Mouse (Mus musculus): ENCODE results near the gene Uqcrc2.

The Uqcrc2 gene

DNA sequence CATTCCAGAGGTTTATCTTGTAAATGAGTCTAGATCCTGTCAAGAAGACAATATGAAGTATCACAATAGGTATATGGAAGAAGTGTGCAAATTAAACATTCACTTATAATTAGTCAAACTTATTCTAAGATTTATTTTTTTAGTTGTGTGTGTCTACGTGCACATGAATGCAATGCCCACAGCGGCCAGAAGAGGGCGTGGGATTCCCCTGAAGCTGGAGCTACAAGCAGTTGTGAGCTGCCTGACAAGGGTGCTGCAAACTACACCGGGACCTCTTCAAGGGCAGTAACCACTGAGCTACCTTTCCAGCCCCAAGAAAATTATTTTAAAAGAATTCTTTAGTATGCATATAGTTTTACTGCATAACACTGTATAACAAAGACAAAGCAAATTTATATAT lies 55.7 kb downstream of the Uqcrc2 start:
- DNase-seq (ENCODE audit: low spot score in 2 of 2), result no peak

DNA sequence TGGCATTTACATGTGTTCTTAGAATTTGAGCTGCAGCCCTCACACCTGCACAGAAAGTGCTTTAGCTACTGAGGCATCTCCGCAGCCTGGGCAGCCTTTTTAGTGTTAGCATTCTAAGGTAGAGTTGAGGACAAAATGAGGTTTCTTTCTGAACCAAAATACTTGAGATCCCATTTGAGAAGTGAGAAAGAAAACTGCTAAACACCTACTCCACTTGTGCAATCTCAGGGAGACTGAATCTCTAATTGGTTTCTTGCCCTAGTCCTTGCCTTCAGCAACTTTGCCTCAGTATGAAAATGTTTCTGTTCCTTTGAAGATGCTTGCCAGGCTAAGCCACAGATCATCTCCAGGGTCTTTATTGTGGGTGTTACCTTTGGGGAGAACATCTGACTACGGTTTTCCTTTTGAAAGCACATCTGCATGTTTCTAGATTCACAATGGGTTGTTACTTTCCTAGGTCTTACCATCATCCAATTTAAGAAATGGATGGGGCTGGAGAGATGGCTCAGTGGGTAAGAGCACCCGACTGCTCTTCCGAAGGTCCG lies 58.9 kb downstream of the Uqcrc2 start:
- no peak for DNase-seq (ENCODE audit: low spot score in 2 of 2)

DNA sequence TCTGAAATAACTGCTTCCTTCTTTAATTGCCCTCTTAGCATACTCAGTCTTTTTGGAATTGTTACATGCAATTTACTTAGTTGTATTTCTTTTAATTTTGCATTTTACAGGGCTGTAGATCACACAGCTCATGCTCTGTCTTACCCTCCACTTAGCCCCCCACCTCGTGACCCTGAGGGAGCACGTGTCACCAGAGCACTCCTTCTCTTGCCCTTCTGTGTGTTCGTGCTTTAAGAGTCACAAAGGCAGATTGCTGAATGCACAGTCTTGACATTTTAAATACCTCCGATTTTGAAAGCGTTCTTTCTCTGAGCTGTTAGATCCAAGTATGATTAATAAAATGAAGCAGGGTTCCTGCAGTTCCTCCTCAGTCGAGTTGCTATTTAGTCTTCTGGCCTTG lies 60.2 kb downstream of the Uqcrc2 start:
- DNase-seq (ENCODE audit: low spot score in 2 of 2), result no peak

DNA sequence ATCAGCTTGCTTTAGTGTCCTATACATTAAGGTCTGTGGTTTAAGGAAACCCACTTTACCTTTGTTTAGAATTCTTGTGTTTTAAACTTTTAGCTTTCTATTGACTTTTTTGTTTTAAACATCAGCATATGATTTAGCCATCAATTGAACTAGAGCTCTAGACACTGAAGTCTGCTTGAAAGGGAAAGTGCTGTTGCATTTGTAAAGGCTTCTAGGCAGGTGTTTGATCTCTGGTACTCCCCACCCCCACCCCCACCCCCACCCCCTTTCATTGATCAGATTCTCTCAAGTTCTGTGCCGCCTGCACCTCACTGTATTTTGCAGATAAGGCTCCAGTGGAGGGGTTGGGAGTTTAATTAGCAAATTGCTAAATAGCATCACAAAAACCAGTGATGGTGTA lies 60.7 kb downstream of the Uqcrc2 start:
- DNase-seq (ENCODE audit: low spot score in 2 of 2), result no peak

DNA sequence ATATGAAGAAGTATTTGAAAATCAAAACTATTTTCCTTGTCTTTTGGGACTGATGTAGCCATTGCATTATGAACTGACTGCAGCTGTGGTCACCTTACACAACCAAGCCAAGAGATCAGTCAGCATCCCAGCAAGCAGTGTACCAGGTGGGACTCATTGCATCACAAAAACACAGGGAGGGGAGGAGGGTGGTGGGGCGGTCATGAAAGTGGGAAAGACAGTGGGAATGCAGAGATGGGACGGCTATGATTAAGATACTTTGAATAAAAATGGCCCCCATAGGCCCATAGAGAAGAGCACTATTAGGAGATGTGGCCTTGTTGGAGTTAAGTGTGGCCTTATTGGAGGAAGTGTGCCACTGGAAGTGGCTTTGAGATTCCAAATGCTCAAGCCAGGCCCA lies 61.4 kb downstream of the Uqcrc2 start:
- no peak for DNase-seq (ENCODE audit: low spot score in 2 of 2)

DNA sequence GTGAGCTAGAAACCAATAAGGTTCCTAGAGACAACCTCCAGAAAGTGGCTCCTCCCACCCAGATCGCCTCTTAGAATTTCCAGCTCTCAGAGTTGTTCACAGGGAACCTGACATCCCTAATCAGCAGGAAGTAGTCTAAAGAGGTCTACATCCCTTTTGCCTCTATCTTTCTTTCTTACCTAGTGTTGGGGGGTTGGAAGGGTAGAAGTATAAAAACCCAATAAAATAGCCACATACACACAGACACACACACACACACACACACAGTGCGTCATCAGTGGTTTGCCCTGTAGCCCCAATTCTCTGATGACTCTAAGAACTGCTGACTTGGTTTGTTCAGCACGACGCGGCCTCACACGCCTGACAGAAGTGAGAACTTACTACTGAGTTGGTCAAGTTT lies 64.6 kb downstream of the Uqcrc2 start:
- no peak for DNase-seq (ENCODE audit: low spot score in 2 of 2)

DNA sequence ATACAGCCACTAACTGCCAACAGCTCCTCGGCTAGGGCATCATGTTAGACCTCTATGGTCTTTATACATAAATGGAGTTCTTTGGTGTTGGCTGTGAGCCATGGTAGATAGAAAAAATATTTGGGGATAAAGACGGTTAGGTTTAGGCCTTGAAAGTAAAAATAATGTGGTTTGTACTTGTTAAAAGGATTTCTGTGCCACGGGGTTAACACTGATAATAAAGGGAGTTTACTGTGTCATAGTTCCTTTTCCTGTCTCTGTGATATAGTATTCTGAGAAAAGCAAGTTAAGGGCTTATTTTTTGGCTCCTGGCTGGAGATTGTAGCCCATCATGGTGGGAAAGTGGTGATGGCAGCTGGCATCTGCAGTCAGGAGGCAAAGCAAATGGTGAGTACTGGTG lies 68.9 kb downstream of the Uqcrc2 start:
- DNase-seq (ENCODE audit: low spot score in 2 of 2), result no peak

All from left cerebral cortex, adult 9 months (tissue).